Mouse (Mus musculus): ENCODE measurements around the gene Lgmn.
A peak's percentile ranks its signal among the peaks of the same experiment; 100 is the strongest.

Lgmn gene

GRCm38 (mm10) chr12:102387219-102387917, 52.2 kb downstream of the Lgmn start:
- DNase-seq, result peak; percentile 69 to 86

DNA sequence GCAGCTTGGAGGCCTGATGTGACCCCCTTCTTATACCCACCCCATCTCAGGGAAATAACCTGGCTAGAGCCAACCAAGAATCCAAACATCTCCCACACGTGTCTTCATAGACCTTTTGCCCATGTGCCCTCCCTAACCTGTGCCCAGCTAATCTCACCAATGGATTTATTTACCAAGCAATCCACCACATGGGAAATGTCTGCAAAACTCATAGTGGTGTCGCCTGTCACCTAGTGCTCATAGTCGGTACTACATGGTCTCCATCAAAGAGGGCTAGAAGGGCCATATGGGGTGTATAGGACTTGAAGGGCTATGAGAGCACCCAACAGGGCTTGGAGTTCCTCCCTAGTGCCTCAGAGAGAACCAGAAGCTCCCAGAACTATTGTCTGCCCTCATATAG, 54.8 kb downstream of the Lgmn start:
- peak in 1 of 2 experiments; percentile 60 for DNase-seq

- DNase-seq, result peak; percentile 55 to 63
These were observed 56.3 kb downstream of the Lgmn start for GRCm38 (mm10) chr12:102383288-102383687.

- DNase-seq, result peak; percentile 19 to 31
These were observed 57.4 kb downstream of the Lgmn start for GRCm38 (mm10) chr12:102382180-102382579.

DNA sequence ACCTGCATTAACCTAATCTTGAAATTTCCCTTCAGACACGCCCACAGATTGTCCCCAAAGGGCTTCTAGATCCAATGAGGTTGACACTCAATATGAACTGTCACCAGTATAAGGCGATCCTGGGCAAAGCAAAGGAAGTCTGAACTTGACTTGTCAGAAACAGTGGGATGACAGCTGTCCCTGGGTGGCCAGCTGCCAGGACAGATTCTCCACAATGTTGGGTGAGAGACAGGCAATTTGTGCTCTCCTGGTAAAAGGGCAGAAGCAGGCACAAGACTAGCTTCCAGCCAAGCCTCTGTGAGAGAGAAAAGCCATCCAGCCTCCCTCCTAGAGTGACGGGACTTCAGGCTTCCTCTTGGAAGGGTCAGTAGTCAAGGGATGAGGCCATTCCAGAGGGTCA, 67.3 kb downstream of the Lgmn start:
- DNase-seq, result no peak

DNA sequence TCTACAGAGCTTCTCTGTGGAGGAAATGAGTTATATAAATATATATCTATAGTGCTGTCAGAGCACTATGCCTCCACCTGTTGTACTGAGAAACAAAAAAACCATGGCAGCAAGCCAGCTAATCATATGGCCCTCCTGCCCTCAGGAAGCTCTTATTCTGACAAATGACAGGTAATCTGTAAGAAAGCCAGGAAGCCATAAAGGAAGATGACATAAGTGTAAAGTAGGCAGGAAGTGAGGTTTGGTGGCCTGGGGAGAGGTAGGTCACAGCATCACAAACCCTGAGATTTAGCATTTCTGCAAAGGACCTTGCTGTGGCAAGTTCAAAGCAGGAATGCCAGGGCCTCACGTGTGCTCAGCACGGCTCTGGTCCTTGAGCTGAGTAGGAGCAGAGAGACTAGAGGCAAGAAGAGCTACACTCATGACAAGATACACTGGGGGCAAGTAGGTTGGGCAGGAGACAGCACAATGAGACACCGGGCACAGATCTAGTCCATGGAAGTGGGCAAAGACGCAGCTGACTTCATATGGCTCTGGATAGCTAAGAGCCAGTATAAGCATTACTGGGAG, 68.6 kb downstream of the Lgmn start:
- DNase-seq, result no peak

- DNase-seq, result no peak
These were observed 70.0 kb downstream of the Lgmn start for GRCm38 (mm10) chr12:102369488-102370235.

GRCm38 (mm10) chr12:102368556-102368955, 71.1 kb downstream of the Lgmn start:
- peak in 1 of 2 experiments; percentile 28 for DNase-seq

DNA sequence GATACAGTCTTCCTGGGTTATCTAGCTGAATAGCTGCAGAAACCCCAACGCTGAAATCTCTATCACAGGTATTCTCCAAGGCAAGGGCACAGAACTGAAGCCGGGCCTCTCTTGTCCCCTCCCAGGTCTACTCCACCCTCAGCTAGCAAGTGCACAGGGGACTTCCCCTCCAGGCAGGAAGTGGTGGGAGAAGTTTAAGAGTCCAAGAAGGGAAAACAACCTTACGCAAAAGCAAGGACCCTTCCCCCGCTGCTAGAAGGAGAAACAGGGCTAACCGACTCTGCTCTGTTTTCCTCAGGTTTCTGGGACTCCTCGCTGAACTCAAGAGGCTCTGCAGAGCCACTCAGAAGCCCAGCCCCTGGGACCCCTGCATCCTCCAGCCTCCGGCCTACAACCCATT, 71.5 kb downstream of the Lgmn start:
- peak; percentile 52 to 64 for DNase-seq

DNA sequence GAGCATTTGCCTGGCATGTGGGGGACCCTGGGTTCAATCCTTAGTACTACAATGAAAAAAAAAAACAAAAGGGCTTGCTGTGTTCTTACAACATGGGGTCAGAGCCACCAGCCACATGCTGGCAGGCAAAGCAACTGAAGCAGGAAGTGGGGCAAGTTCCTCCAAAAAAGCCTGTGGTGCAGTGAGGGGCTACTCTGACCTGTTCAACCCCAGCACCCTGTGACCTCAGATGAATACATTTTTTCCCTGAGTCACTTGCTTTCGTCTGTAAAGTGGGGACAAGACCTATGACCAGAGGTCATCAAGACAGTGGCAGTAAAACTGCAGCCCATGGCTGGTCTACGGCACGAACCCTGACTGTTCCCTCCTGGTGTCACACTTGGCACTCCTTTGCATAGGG, 72.5 kb downstream of the Lgmn start:
- DNase-seq, result no peak

DNA sequence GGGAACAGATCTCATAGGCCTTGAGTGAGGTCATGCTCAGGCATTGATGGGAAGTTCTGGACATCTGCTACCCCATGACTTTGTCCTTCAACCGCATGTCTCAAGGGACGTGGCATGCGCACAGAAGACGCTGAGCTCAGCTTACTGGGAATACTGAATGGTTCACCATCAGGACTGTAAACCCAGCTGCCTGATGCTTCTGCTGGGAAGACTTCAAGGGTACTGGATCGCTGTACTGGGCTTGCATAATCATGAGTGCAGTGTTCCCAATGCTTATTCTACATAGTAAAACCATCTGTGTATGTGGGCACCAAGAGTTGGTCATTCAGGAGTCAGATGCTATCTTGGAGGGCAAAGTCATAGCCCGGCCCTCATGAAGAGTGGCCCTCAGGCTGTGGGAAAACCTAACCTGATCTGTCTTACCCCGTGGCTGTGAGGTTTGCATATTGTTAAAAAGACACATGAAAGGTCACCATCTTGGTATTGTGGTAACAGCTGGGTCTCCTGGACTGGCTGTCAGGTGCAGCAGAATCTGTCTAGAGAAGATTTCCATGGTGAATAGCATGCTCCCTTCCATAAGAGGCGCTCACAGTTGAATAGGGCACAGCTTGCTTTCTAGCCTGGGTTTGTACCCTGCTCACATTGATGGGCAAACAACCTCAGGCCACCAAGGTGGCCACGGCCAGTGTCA, 73.3 kb downstream of the Lgmn start:
- no peak for DNase-seq

GRCm38 (mm10) chr12:102365016-102365415, 74.6 kb downstream of the Lgmn start:
- peak; percentile 37 to 43 for DNase-seq

GRCm38 (mm10) chr12:102361189-102362161, 78.1 kb downstream of the Lgmn start:
- no peak for DNase-seq

DNA sequence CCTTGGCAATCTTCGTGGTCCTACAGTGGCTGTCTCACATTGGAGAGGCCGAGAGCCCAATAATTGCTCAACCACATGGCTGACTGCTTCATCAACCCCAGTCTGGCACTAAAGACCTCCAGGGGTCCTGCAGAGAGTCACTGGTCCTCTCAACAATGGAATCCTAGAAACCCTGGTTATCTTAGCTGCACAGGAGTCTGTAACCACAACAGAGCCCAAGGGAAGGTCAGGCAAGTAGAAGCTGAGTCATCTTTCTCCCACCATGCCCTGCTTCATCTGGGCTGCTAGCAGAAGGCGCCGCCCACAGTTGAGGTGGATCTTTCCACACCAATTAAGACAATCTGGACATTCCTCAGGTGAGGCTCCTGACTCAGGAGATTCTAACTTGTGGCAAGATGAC, 80.2 kb downstream of the Lgmn start:
- DNase-seq, result no peak

DNA sequence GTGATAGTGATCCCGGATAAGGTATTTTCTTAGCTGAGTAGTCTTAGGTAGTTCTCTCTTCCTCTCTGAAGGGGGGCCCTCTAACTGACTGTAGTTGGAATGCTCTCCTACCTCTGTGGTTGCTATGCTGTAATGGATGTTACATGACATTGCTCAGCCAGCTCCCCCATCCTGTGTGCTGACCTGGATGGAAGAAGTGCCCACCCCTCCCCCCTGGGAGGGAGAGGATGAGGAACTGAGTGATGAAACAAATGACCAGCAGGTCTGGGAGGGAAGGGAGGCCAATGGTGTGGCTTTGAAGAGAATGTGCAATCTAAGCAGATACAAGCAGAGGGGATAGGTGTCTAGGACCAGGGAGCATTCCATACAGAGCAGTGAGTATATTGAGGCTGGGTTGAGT, 82.8 kb downstream of the Lgmn start:
- no peak for DNase-seq

DNA sequence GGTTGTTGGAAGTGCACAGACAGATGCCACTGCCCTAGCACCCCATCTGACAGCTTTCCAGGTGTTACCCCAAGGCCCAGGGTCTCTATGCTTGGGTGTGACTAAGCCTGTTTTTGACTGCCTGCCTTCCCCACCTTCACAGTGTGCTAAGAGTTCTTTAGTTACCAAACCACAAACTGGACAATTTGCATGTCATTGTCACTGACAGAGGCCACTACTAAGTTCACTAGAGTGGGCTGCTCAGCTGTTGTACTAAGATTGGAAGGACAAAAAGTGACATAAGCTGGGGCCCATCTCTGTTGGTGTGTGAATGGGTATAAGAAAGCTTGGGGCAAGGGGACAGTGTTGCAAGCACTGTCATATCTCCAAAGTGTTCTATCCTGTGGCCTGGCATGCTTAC, 83.8 kb downstream of the Lgmn start:
- no peak for DNase-seq

DNA sequence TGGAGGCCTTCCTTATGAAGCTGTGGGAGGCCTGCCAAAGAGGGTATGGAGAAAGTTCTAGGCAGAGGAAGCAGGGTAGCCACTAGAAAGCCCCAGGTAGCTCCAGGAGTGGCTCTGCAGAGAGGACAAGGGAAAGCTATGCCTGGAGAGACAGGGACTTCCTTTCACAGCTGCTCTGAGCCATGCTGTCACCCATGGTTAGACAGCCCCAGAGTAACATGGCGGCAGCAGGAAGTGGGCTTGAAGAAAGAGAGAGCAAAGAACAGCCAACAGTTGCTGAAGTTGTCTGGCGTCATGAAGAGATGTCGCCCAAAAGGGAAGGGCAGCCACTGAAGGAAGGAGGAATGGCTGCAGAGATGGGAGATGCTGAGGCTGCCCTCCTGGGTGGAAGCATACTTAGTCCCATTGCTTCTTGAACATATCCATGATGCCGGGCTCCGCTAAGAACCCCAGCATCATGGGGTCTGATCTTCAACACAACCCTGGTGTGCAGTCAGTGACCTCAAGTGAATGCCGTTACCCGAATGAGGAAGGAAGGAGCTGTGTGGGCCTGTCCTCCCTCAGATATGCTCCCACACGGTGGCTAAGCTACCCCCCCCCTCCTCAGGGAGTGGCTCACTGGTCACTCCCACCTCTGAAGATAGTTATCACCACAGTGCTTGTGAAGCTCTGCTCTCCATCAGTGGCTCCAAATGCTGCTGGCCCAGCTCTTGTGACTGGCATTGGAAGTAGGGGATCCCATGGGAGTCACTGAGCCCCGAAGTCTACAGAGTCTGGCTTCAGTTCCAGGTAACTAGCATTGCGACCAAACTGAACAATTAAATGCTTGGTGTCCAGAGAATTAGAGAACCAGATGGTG, 85.3 kb downstream of the Lgmn start:
- DNase-seq, result peak; percentile 59 to 65

- DNase-seq, result peak; percentile 43 to 53
These were observed 88.6 kb downstream of the Lgmn start for GRCm38 (mm10) chr12:102350997-102351396.

DNA sequence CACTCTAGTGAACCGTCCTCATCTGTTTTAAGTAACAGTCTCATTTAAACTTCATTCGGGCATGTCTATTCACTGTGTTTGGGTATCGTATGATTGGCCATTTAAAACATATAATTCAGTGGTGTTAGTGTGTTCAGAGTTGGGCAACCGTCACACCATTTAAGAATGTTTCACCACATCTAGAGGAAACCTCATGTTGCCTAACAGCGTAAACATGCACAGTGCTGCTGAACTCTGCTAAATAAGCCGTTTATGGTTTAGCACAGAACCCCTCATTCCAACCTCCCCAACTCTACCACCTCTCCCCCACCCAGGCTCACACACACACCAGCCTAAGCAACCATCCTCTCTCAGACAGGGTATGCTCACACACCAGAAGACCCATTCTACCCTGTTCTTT, 91.2 kb downstream of the Lgmn start:
- no peak for DNase-seq

- peak; percentile 35 to 73 for DNase-seq
These were observed 93.1 kb downstream of the Lgmn start for GRCm38 (mm10) chr12:102346507-102346906.
